Mouse (Mus musculus): ENCODE results near the gene Henmt1. TPM values are rescaled to one million over a fixed set of nuclear protein-coding genes. Genes with fewer than 3 reads are reported as not detected.

Henmt1 gene
- polyA plus RNA-seq, 1 experiment from 2014 or later, result 0.49 TPM

DNA sequence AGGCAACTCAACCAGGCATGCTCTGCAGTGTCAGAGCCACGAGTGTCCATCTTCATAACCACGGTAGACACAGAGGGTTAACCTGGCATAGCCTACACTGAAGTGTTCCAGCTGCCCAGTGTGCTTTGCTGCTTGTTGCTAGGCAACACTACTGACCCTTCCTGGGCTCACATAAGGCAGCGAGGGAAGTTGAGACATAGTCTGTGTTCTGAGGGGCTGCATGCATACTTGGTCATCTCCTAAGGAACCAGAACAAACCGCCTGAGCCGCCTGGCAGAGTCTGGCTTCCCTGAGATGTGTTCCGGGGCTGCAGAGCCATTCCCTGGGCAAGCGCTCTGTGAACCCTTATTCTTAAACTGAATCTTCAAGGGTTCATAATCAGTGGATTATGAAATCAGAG lies 21.6 kb downstream of the Henmt1 start:
- Histone ChIP-seq H3K9me3 (replicated peaks; ENCODE audit: control insufficient read depth, low read length) (no peaks in the 10 kb centered on the region), H3K27ac (ENCODE audit: low read length) (no peak overlapping the region; the same call in 1 of the 2 replicates), H3K4me2 (ENCODE audit: low read depth, low read length) (peak overlapping the region; percentile 32; the same call in 1 of the 2 replicates), H3K4me3 (replicated peaks; ENCODE audit: low read length) (no peak overlapping the region), H3K27me3 (ENCODE audit: control insufficient read depth, insufficient read depth, low read length) (no peaks in the 10 kb centered on the region), H3K36me3 (ENCODE audit: control insufficient read depth, insufficient read depth, low read length) (no peaks in the 10 kb centered on the region), H3K4me1 (ENCODE audit: control insufficient read depth, insufficient read depth, low read length) (peaks cover 17% of the 10 kb centered on the region), H3K9ac (ENCODE audit: low read length) (peak overlapping the region; percentile 46)
- ATAC-seq (ENCODE audit: insufficient read depth, low FRiP score), result 0 out of 2 replicates have a peak, but pooled peaks have one; percentile 43
- 40% methylated on average over 7 of the region's 7 CpGs for WGBS

DNA sequence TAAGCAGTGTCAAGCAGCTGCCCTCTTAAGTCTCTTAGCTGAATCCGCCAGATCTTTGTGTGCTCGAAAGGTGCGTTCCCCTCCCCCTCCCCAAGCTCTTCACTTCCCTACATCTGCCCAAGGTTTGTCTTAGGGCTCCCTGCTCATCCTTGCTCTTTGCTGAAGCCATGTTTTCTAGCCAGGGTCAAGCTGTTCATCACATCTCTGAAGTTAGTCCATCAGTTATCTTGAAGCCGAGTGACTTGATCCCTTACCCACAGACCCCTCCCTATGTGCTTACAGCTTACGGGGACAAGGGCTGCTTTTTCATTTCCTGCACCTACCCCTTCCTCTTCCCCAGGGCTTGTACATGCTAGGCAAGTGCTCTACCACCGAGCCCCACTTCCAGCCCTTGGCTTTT lies 22.0 kb downstream of the Henmt1 start:
- no peak for ATAC-seq (ENCODE audit: insufficient read depth, low FRiP score)
- Histone ChIP-seq H3K4me2 (ENCODE audit: low read depth, low read length) (peak overlapping the region; percentile 32; the same call in 1 of the 2 replicates), H3K9me3 (replicated peaks; ENCODE audit: control insufficient read depth, low read length) (no peaks in the 10 kb centered on the region), H3K4me3 (replicated peaks; ENCODE audit: low read length) (no peak overlapping the region), H3K27me3 (ENCODE audit: control insufficient read depth, insufficient read depth, low read length) (no peaks in the 10 kb centered on the region), H3K27ac (ENCODE audit: low read length) (no peak overlapping the region), H3K4me1 (ENCODE audit: control insufficient read depth, insufficient read depth, low read length) (peaks cover 17% of the 10 kb centered on the region), H3K36me3 (ENCODE audit: control insufficient read depth, insufficient read depth, low read length) (no peaks in the 10 kb centered on the region), H3K9ac (ENCODE audit: low read length) (peak overlapping the region; percentile 46)
- WGBS, result 34% methylated on average over 6 of the region's 6 CpGs

DNA sequence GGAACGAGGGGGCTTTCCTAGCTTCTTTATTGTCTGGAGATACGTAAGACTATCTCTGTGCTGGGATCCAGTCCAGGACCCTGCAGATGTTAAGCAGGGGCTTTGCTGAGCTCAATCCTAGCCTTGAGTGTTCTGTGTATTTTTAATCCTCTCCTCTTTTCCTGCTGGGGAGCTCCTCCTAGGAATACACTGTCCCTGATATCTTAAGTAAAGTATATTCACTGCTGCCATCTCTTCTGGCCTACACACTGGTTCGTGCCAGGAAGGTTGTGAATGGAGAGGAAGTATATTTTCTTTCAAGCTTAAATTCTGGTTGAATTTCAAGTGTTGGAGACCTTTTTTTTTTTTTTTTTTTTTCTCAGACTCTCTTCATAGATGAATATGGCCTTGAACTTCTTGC lies 23.6 kb downstream of the Henmt1 start:
- H3K27ac ChIP-seq (ENCODE audit: low read length), result no peak overlapping the region
- H3K4me3 ChIP-seq (replicated peaks; ENCODE audit: low read length), result no peak overlapping the region
- no peaks in the 10 kb centered on the region for H3K36me3 ChIP-seq (ENCODE audit: control insufficient read depth, insufficient read depth, low read length)
- H3K9me3 ChIP-seq (replicated peaks; ENCODE audit: control insufficient read depth, low read length), result no peaks in the 10 kb centered on the region
- no peak overlapping the region for H3K9ac ChIP-seq (ENCODE audit: low read length)
- no peaks in the 10 kb centered on the region for H3K27me3 ChIP-seq (ENCODE audit: control insufficient read depth, insufficient read depth, low read length)
- ATAC-seq (ENCODE audit: insufficient read depth, low FRiP score), result no peak
- WGBS, result 62% methylated on average over 3 of the region's 3 CpGs
- H3K4me2 ChIP-seq (ENCODE audit: low read depth, low read length), result no peak overlapping the region
- H3K4me1 ChIP-seq (ENCODE audit: control insufficient read depth, insufficient read depth, low read length), result peaks cover 17% of the 10 kb centered on the region

DNA sequence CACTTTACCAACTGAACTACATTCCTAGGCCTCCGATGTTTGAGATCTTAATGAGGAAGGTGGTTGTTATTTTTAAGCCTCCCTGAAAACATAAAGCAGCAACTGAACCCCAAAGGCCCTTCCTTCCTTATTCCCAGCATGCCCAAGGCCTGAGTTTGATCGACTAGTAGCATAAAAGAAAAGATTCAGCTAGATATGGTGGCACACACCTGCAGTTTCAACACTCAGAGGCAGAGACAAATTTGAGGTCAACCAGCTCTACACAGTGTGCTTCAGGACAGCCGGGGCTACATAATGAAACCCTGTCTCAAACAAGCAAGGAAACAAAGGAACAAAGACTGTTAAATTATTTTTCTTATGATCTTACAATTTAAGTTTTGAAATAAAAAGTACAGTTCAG lies 24.1 kb downstream of the Henmt1 start:
- H3K9ac ChIP-seq (ENCODE audit: low read length), result no peak overlapping the region
- no peaks in the 10 kb centered on the region for H3K27me3 ChIP-seq (ENCODE audit: control insufficient read depth, insufficient read depth, low read length)
- ATAC-seq (ENCODE audit: insufficient read depth, low FRiP score), result no peak
- no peak overlapping the region for H3K4me2 ChIP-seq (ENCODE audit: low read depth, low read length)
- 70% methylated on average over 3 of the region's 3 CpGs for WGBS
- H3K4me3 ChIP-seq (replicated peaks; ENCODE audit: low read length), result no peak overlapping the region
- peaks cover 17% of the 10 kb centered on the region for H3K4me1 ChIP-seq (ENCODE audit: control insufficient read depth, insufficient read depth, low read length)
- H3K27ac ChIP-seq (ENCODE audit: low read length), result no peak overlapping the region
- no peaks in the 10 kb centered on the region for H3K36me3 ChIP-seq (ENCODE audit: control insufficient read depth, insufficient read depth, low read length)
- H3K9me3 ChIP-seq (replicated peaks; ENCODE audit: control insufficient read depth, low read length), result no peaks in the 10 kb centered on the region

DNA sequence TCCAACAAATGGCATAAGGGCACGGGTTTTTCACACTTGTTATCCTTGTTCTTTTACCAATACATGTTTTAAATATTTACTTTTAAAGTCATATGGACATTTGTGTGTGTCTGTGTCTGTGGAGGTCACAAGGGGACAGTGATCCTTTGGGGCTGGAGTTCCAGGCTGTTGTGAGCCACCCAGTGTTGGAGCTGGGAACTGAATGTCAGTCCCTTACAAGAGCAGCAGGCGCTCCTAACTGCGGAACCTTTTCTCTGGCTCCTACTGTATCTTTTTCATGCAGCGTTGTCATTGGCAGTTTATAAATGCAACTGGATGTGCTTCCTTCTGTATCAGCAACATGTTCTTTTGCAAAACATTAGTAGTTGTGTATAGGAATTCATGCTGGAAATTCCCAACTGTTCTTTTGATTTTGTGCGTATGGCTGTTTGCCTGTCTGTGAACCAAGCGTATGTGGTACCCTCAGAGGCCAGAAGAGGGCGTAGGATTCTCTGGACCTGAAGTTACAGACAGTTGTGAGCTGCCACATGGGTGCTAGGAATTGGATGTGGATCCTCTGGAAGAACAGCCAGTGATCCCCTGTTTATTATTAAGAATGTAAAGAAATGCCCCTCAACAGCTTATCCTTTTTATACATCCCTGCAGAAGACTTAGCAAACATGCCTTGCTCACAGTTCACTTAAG lies 24.8 kb downstream of the Henmt1 start:
- H3K27me3 ChIP-seq (ENCODE audit: control insufficient read depth, insufficient read depth, low read length), result no peaks in the 10 kb centered on the region
- no peak overlapping the region for H3K9ac ChIP-seq (ENCODE audit: low read length)
- no peak overlapping the region for H3K4me2 ChIP-seq (ENCODE audit: low read depth, low read length)
- H3K27ac ChIP-seq (ENCODE audit: low read length), result no peak overlapping the region
- no peaks in the 10 kb centered on the region for H3K9me3 ChIP-seq (replicated peaks; ENCODE audit: control insufficient read depth, low read length)
- no peak for ATAC-seq (ENCODE audit: insufficient read depth, low FRiP score)
- no peaks in the 10 kb centered on the region for H3K36me3 ChIP-seq (ENCODE audit: control insufficient read depth, insufficient read depth, low read length)
- H3K4me3 ChIP-seq (replicated peaks; ENCODE audit: low read length), result no peak overlapping the region
- H3K4me1 ChIP-seq (ENCODE audit: control insufficient read depth, insufficient read depth, low read length), result peaks cover 17% of the 10 kb centered on the region
- WGBS, result 72% methylated on average over 7 of the region's 7 CpGs

DNA sequence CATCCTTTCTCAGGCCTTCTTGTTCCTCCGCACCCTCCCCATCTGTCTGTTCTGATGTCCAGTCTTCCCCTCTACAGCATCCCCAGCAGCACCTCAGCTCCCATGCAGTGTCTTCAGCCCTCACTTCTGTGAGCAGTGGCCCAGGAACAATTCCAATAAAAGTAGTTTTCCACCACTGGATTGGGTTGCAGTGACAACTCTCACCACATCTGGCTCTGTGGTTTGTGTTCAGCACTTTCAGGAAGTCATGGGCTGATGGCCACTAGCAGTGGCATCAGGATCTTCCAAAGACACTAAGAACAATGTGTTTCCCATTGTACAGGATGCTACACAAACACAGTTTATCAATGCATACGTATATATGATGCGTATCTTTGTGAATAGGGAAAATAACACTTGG lies 26.4 kb downstream of the Henmt1 start:
- ATAC-seq (ENCODE audit: insufficient read depth, low FRiP score), result no peak
- H3K9me3 ChIP-seq (replicated peaks; ENCODE audit: control insufficient read depth, low read length), result no peaks in the 10 kb centered on the region
- H3K27ac ChIP-seq (ENCODE audit: low read length), result no peak overlapping the region
- no peak overlapping the region for H3K4me2 ChIP-seq (ENCODE audit: low read depth, low read length)
- 91% methylated on average over 3 of the region's 3 CpGs for WGBS
- no peak overlapping the region for H3K9ac ChIP-seq (ENCODE audit: low read length)
- peaks cover 16% of the 10 kb centered on the region for H3K4me1 ChIP-seq (ENCODE audit: control insufficient read depth, insufficient read depth, low read length)
- no peaks in the 10 kb centered on the region for H3K36me3 ChIP-seq (ENCODE audit: control insufficient read depth, insufficient read depth, low read length)
- H3K27me3 ChIP-seq (ENCODE audit: control insufficient read depth, insufficient read depth, low read length), result no peaks in the 10 kb centered on the region
- H3K4me3 ChIP-seq (replicated peaks; ENCODE audit: low read length), result no peak overlapping the region

DNA sequence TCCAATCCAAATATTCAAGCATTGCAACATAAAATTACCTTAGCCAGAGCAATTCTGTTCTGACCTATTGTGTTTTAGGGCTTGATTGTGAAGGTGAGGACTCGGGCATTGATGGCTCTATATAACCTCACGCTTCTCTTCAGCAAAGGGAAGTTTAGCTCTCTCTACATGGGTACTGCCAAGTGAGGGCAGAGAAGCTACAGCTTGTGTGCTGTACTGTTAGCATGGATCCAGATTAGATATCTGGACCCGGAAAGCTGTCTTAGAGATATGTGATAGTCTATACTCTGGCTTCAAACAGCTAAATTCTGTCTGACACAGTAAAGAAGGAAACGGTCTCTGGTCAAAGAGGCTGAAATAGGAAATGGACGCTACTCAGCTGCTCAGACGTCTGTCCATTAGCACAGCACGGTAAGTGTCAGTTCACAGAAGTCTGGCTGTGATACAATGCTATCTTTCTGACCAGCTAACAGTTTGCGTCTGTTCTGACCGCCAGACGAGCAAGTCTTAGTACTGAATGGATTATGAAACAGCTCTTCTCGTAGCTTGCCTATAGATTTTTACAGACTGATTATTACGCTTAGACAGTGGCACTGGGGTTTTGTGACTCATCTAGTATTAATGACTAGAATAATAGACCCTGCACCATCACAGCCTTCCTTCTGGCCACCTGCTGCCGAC lies 34.4 kb downstream of the Henmt1 start:
- H3K4me2 ChIP-seq (ENCODE audit: low read depth, low read length), result no peak overlapping the region
- no peak overlapping the region for H3K9ac ChIP-seq (ENCODE audit: low read length)
- 82% methylated on average over 13 of the region's 13 CpGs for WGBS
- H3K9me3 ChIP-seq (replicated peaks; ENCODE audit: control insufficient read depth, low read length), result no peaks in the 10 kb centered on the region
- ATAC-seq (ENCODE audit: insufficient read depth, low FRiP score), result no peak
- no peak overlapping the region for H3K4me3 ChIP-seq (replicated peaks; ENCODE audit: low read length)
- H3K4me1 ChIP-seq (ENCODE audit: control insufficient read depth, insufficient read depth, low read length), result no peaks in the 10 kb centered on the region
- no peaks in the 10 kb centered on the region for H3K27me3 ChIP-seq (ENCODE audit: control insufficient read depth, insufficient read depth, low read length)
- H3K27ac ChIP-seq (ENCODE audit: low read length), result no peak overlapping the region
- H3K36me3 ChIP-seq (ENCODE audit: control insufficient read depth, insufficient read depth, low read length), result peaks cover 15% of the 10 kb centered on the region

DNA sequence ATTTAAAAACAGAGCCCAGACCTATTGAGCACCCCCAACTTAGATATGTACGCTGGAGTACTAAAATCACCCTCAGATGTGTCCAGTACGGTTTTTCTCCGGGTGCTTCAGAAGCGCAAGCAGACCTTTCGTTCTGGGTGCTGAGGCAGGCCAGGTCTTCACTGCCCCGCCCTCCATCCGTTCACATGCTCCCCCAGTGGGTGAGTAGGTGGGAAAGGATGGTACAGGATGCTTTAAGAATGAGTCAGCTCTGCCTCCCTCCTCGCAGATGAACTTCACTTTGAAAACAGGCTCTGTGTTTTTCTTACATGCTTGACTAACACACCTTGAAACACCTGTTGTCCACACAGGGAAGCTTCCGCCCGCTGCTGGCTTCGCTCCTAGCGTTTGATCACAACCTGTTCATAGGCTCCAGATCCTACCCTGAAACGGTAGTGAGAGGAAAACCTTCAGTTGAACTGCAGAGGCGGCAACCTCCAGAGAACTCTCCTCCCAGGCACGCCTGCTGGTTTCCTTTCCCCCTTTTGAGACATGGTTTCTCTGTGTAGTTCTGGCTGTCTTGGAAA lies 35.3 kb downstream of the Henmt1 start:
- no peak overlapping the region for H3K4me2 ChIP-seq (ENCODE audit: low read depth, low read length)
- H3K27me3 ChIP-seq (ENCODE audit: control insufficient read depth, insufficient read depth, low read length), result no peaks in the 10 kb centered on the region
- WGBS, result 81% methylated on average over 15 of the region's 15 CpGs
- H3K4me1 ChIP-seq (ENCODE audit: control insufficient read depth, insufficient read depth, low read length), result no peaks in the 10 kb centered on the region
- no peak overlapping the region for H3K27ac ChIP-seq (ENCODE audit: low read length)
- no peak overlapping the region for H3K9ac ChIP-seq (ENCODE audit: low read length)
- no peak overlapping the region for H3K4me3 ChIP-seq (replicated peaks; ENCODE audit: low read length)
- H3K9me3 ChIP-seq (replicated peaks; ENCODE audit: control insufficient read depth, low read length), result no peaks in the 10 kb centered on the region
- no peak for ATAC-seq (ENCODE audit: insufficient read depth, low FRiP score)
- H3K36me3 ChIP-seq (ENCODE audit: control insufficient read depth, insufficient read depth, low read length), result peaks cover 23% of the 10 kb centered on the region

DNA sequence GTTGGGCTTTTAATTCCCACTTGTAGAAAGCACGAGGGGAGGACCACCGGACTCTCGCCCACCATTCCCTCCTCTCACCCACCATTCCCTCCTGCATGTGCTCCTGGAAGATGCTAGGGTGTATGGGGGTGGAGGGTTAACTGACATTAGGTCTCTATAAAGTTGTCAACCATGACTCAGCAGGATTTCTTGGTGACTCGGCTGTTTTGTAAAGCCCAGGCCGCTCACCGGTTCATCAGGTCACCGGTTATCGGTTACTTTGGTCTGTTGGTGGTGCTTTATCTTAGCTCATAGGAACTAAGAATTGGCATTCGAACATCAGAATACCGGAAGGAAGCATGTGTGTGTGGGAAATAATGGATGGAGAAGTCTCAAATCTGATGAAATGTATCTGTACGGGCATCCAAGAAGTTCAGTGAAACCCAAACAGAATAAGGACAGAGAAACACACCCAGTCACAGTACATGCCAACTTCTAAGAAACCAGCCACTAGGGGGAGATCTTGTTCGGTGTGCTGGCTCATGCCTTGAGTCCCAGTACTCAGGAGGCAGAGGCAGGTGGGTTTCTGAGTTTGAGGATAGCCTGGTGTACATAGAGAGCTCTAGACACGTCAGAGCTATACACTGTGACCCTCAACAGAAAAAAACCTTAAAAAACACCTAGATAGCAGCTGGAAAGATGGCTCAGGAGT lies 37.8 kb downstream of the Henmt1 start:
- H3K4me1 ChIP-seq (ENCODE audit: control insufficient read depth, insufficient read depth, low read length), result no peaks in the 10 kb centered on the region
- no peak overlapping the region for H3K4me3 ChIP-seq (replicated peaks; ENCODE audit: low read length)
- no peaks in the 10 kb centered on the region for H3K9me3 ChIP-seq (replicated peaks; ENCODE audit: control insufficient read depth, low read length)
- no peak overlapping the region for H3K4me2 ChIP-seq (ENCODE audit: low read depth, low read length)
- H3K27me3 ChIP-seq (ENCODE audit: control insufficient read depth, insufficient read depth, low read length), result no peaks in the 10 kb centered on the region
- 91% methylated on average over 13 of the region's 13 CpGs for WGBS
- ATAC-seq (ENCODE audit: insufficient read depth, low FRiP score), result no peak
- no peak overlapping the region for H3K9ac ChIP-seq (ENCODE audit: low read length)
- no peak overlapping the region for H3K27ac ChIP-seq (ENCODE audit: low read length)
- peaks cover 32% of the 10 kb centered on the region for H3K36me3 ChIP-seq (ENCODE audit: control insufficient read depth, insufficient read depth, low read length)
